Mouse (Mus musculus) heart, adult 8-10 months (tissue): ENCODE results near the gene Otub1. TPM values are rescaled to one million over a fixed set of nuclear protein-coding genes. Genes with fewer than 3 reads are reported as not detected.

Experiments
- DNase-seq: peaks from one replicate; pipeline ENCODE4 v3.0.0; 2022; ENCODE audit warnings: low spot score
- total RNA-seq, 4 experiments: library from RNA; stranded (reverse); gene quantifications; 2 replicates each; pipeline ENCODE4 v1.2.4; 2022

Otub1 gene
- total RNA-seq, 4 experiments from 2014 or later: 62.2 to 71.6 (median 68.0) TPM

DNA sequence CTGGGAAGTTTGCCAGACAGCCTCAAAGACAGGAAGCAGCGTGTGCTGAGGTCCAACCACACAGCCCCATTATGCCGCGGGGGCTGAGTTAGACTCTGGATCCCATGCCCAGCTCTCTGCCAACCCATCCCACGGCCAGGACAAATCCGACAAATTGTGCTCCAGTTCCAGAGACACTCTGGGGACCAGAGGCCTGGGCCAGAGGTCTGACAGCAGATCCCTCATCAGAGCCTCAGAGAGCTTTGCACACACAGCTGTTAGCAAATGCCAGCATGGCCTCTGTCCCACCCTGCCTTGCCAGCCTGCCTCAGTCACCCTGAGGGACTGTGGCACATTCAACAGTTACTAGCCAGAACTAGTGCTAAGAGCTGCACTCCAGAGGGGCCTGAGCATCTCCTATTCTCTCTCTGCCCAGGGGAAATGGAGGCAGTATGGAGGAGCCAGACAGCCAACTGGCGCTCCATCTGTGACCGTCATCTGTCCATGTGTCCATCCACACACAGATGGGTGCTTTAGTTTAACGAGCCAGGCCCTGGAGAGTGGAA is 57.5 kb downstream of the Otub1 start:
- no peak for DNase-seq

Other genes starting within 250 kb of the Otub1 start
- 100 to 1,000 TPM in 1 of 4 experiments, 10 to 100 TPM in 3; 75.4 to 112 (median 91.3) TPM for gene Ppp1r14b, start 231.3 kb downstream of the Otub1 start, total RNA-seq
- 10 to 100 TPM; 15.6 to 16.2 (median 15.6) TPM for gene Plcb3, start 229.8 kb downstream of the Otub1 start, total RNA-seq
- gene Fkbp2, start 225.8 kb downstream of the Otub1 start, total RNA-seq: 10 to 100 TPM; 17.2 to 23.1 (median 20.9) TPM
- gene Vegfb, start 218.7 kb downstream of the Otub1 start, total RNA-seq: 100 to 1,000 TPM; 488 to 525 (median 495) TPM
- gene Dnajc4, start 213.7 kb downstream of the Otub1 start, total RNA-seq: 10 to 100 TPM; 48.7 to 62.9 (median 53.7) TPM
- gene Nudt22, start 210.2 kb downstream of the Otub1 start, total RNA-seq: 10 to 100 TPM; 26.8 to 34.4 (median 29.9) TPM
- gene Trpt1, start 210.2 kb downstream of the Otub1 start, total RNA-seq: 10 to 100 TPM; 26.1 to 30.5 (median 27.3) TPM
- 1 to 10 TPM; 3.3 to 9.6 (median 4.4) TPM for gene Fermt3, start 186.8 kb downstream of the Otub1 start, total RNA-seq
- 100 to 1,000 TPM in 3 of 4 experiments, 10 to 100 TPM in 1; 96.7 to 125 (median 109) TPM for gene Stip1, start 166.3 kb downstream of the Otub1 start, total RNA-seq
- gene Macrod1, start 149.5 kb downstream of the Otub1 start, total RNA-seq: 100 to 1,000 TPM; 318 to 340 (median 328) TPM
- gene Flrt1, start 100.6 kb downstream of the Otub1 start, total RNA-seq: 1 to 10 TPM in 3 of 4 experiments, under 1 TPM in 1; 0.92 to 2.0 (median 1.4) TPM
- 100 to 1,000 TPM; 406 to 459 (median 432) TPM for gene Cox8a, start 11.3 kb upstream of the Otub1 start, total RNA-seq
- 10 to 100 TPM; 11.7 to 21.1 (median 17.1) TPM for gene Naa40, start 34.9 kb upstream of the Otub1 start, total RNA-seq
- gene Rcor2, start 61.0 kb upstream of the Otub1 start, total RNA-seq: 10 to 100 TPM in 1 of 4 experiments, 1 to 10 TPM in 3; 5.5 to 12.7 (median 7.3) TPM
- 10 to 100 TPM; 44.5 to 54.2 (median 47.1) TPM for gene Mark2, start 135.5 kb upstream of the Otub1 start, total RNA-seq
- gene Spindoc, start 176.7 kb upstream of the Otub1 start, total RNA-seq: 10 to 100 TPM; 13.3 to 15.1 (median 13.8) TPM
- 10 to 100 TPM; 11.5 to 12.0 (median 11.8) TPM for gene 2700081O15Rik, start 211.3 kb upstream of the Otub1 start, total RNA-seq